Mouse (Mus musculus) liver, embryonic 13.5 days (tissue): ENCODE measurements at regions not wholly inside any gene's neighbourhood (a gene's known extent, or its start where the extent isn't known, plus 50 kb on each side); places are given as distances from the start of the nearest gene placed in this dataset.

Source experiments
- ATAC-seq: fragments of 200-750 bp; cut with Nextera tagmentation; 2 replicates; pipeline ENCODE4 v1.8.0; 2017; ENCODE audit warnings: low read depth, mild to moderate bottlenecking, moderate number of reproducible peaks, moderate library complexity
- DNase-seq: peaks from one replicate; pipeline ENCODE4 v3.0.0; 2022
- H3K27ac ChIP-seq: fragments of 300-500 bp; sonication (generic); 2 replicates; pipeline ENCODE4 v1.5.1; 2015; ENCODE audit warnings: moderate library complexity, mild to moderate bottlenecking, inconsistent platforms
- H3K27me3 ChIP-seq: fragments of 300-500 bp; sonication (generic); 2 replicates; pipeline ENCODE4 v1.6.1; 2015; ENCODE audit warnings: mild to moderate bottlenecking, inconsistent platforms
- H3K36me3 ChIP-seq: fragments of 300-500 bp; sonication (generic); 2 replicates; pipeline ENCODE4 v1.6.1; 2015; ENCODE audit warnings: mild to moderate bottlenecking, inconsistent platforms
- H3K4me1 ChIP-seq: fragments of 300-500 bp; sonication (generic); replicated peaks from 2 replicates; pipeline ENCODE4 v1.6.1; 2015; ENCODE audit warnings: inconsistent platforms
- H3K4me2 ChIP-seq: fragments of 300-500 bp; sonication (generic); 2 replicates; pipeline ENCODE4 v1.6.1; 2015; ENCODE audit warnings: inconsistent platforms, mild to moderate bottlenecking, moderate library complexity
- H3K4me3 ChIP-seq: fragments of 300-500 bp; sonication (generic); replicated peaks from 2 replicates; pipeline ENCODE4 v1.5.1; 2015; ENCODE audit warnings: mild to moderate bottlenecking, inconsistent platforms
- H3K9ac ChIP-seq: fragments of 300-500 bp; sonication (generic); 2 replicates; pipeline ENCODE4 v1.6.1; 2015; ENCODE audit warnings: mild to moderate bottlenecking, inconsistent platforms
- H3K9me3 ChIP-seq: fragments of 300-500 bp; sonication (generic); replicated peaks from 2 replicates; pipeline ENCODE4 v1.6.1; 2016; ENCODE audit warnings: inconsistent platforms
- WGBS: fragments of 180-500 bp; shearing (Covaris S2); methylation state at CpG from one replicate; pipeline ENCODE4 v1.1.7; 2015; ENCODE audit not compliant: insufficient replicate concordance; 5-methylcytosine and 5-hydroxymethylcytosine counted together

DNA sequence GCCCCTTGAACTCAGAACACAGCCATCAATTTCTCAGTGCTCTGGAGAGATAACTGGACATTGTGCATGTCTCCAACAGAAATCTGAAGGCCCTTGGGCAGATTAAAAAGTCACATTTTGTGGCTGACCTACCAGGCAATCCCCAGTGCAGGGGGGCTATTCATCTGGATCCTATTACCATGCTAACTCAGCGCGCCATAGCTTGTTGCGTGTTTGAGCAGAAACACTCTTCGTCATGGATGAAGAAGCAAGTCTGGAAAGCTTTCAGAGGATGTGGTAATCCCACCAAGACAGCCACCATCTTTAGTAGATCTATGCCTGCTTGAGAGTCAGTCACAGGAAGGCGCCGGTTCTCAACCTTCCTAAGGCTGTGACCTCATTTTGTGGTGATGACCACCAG, 243.9 kb downstream of the Sipa1l2 start:
- Histone ChIP-seq H3K4me3 (no peak overlapping the region), H3K4me2 (no peak overlapping the region), H3K27ac (no peak overlapping the region), H3K9ac (no peak overlapping the region), H3K4me1 (no peaks in the 10 kb centered on the region), H3K36me3 (no peaks in the 10 kb centered on the region), H3K27me3 (no peaks in the 10 kb centered on the region), H3K9me3 (no peaks in the 10 kb centered on the region)
- DNase-seq = no peak
- 79% methylated on average over 6 of the region's 6 CpGs for WGBS
- ATAC-seq = no peak

DNA sequence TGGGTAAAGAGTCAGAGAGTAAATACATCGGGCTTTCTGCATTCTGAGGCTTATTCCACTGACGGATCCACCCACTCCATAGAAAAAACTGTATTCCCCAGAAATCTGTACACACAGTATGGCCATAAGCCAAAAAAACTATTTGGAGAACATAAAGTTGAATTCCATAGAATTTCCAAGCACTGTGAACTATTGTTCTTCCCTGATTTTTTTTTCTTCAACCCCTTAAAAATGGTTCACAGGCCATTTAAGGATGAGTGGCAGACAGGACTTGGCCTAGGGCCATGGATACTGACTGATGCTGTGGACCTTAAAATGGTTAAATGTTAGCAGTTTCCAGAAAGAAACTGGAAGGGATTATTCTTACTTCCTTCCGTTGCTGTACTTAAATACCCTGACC, 247.0 kb downstream of the Sipa1l2 start:
- no peaks in the 10 kb centered on the region for H3K27me3 ChIP-seq
- no peak overlapping the region for H3K27ac ChIP-seq
- no peak for DNase-seq
- WGBS = 65% methylated on average over 3 of the region's 3 CpGs
- H3K4me3 ChIP-seq = no peak overlapping the region
- no peak overlapping the region for H3K9ac ChIP-seq
- no peak for ATAC-seq
- no peaks in the 10 kb centered on the region for H3K36me3 ChIP-seq
- no peaks in the 10 kb centered on the region for H3K9me3 ChIP-seq
- H3K4me1 ChIP-seq = no peaks in the 10 kb centered on the region
- H3K4me2 ChIP-seq = no peak overlapping the region

DNA sequence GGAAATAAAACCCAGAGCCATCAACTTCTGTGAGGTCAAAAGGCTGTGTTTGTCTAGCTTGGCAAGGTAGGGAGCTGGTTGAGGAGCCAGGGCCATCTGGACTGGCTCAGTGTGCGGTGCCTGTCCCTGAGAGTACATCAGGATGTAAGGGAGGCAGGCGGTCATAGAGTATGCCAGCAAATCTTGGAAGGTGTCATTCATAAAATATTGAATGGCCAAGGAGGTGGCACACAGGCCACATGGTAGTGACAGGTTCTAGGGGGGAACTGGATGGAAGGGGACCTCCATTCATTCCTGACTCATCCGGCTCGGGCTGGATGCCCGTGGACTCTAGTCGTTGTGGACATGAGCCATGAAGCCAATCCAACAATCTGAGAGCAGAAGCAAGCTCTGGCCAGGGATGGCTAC, 252.0 kb downstream of the Sipa1l2 start:
- Histone ChIP-seq H3K4me1 (no peaks in the 10 kb centered on the region), H3K27me3 (no peaks in the 10 kb centered on the region), H3K4me3 (no peak overlapping the region), H3K4me2 (no peak overlapping the region), H3K27ac (no peak overlapping the region), H3K36me3 (no peaks in the 10 kb centered on the region), H3K9ac (no peak overlapping the region), H3K9me3 (no peaks in the 10 kb centered on the region)
- no peak for ATAC-seq
- WGBS = 79% methylated on average over 6 of the region's 6 CpGs
- no peak for DNase-seq

DNA sequence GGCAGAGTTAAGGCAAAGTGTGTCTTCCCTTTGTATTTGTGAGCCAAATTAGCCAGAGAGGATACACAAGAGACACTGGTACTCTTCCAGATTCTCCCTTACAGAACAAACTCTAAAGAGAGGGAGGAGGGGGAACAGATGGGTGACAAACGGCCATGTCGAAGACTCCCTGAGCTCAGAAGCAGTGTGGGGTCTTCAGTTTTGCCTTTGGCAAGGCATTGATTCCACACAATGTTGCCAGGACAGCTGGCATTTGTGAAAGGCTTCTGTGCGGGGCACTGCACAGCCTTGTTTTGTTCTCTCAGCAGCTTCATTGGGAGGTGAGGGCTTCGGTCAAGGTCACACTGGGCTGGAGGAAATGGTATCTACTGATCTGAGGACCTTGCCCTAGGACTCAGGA, 253.9 kb downstream of the Sipa1l2 start:
- Histone ChIP-seq H3K4me3 (no peak overlapping the region), H3K4me1 (0 out of 2 replicates have a peak, but pooled peaks cover 3% of the 10 kb centered on the region), H3K9me3 (no peaks in the 10 kb centered on the region), H3K27ac (no peak overlapping the region), H3K4me2 (no peak overlapping the region), H3K36me3 (no peaks in the 10 kb centered on the region), H3K27me3 (no peaks in the 10 kb centered on the region), H3K9ac (no peak overlapping the region)
- no peak for DNase-seq
- ATAC-seq = no peak
- 63% methylated on average over 4 of the region's 4 CpGs for WGBS

DNA sequence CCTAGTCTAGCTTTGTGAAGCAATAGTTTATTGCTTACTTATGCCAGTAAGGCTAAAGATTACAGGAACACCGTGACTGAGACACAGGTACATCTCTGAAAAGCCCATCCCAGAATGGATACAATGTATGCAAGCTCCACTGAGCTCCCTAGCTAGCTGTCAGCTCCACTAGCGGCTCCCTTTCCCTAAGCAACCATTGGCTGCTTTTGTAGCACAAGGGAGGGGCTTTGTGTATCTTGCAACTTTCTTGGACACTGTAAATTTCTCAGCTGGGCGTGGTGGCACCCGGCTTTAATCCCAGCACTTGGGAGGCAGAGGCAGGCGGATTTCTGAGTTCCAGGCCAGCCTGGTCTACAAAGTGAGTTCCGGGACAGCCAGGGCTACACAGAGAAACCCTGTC, 254.6 kb downstream of the Sipa1l2 start:
- H3K27ac ChIP-seq = no peak overlapping the region

DNA sequence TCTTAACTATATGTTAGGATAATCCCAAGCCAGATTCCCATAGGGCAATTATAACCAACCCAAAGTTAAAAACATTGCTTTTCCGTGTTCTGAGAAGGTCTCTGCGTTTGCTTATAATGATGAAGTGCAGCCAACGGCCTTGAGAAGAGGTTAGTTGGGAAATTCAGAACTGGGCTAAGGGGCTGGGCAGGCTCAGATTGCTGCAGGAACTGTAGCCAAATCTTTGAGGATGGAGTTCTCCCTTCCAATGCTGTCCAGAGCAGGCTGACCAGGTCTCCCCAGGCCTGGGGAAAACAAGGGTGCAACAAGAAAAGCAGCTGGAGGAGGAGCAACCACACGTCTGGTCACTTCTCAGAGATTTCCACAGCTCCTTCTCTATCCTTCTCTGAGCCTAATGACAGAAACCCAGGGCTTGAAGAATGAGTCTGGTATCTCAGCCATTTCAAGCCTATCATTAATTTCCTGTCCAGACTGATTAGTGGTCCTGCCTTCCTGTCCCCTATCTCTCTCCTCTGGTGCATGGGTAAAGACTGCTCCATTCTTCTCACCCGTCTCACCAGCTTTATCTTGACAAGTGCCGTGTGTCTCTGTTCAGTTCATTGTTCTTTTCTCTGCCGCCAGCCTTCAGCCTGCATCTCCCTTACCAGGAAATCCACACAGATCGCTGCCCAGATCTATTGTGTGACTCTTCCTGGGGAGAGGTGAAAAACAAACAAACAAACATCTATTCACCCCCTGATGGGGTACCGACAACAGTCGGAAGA, 255.2 kb downstream of the Sipa1l2 start:
- ATAC-seq (no peak), DNase-seq (no peak)
- H3K9ac ChIP-seq = no peak overlapping the region
- H3K27ac ChIP-seq = no peak overlapping the region
- 23% methylated on average over 10 of the region's 10 CpGs for WGBS
- no peak overlapping the region for H3K4me2 ChIP-seq
- no peaks in the 10 kb centered on the region for H3K27me3 ChIP-seq
- no peak overlapping the region for H3K4me3 ChIP-seq
- H3K9me3 ChIP-seq = no peaks in the 10 kb centered on the region
- no peaks in the 10 kb centered on the region for H3K36me3 ChIP-seq
- 0 out of 2 replicates have a peak, but pooled peaks cover 3% of the 10 kb centered on the region for H3K4me1 ChIP-seq

More for the DNA sequence above, 254.6 kb downstream of the Sipa1l2 start:
- Histone ChIP-seq H3K4me1 (0 out of 2 replicates have a peak, but pooled peaks cover 3% of the 10 kb centered on the region), H3K4me2 (no peak overlapping the region), H3K27me3 (no peaks in the 10 kb centered on the region), H3K9me3 (no peaks in the 10 kb centered on the region), H3K36me3 (no peaks in the 10 kb centered on the region), H3K9ac (no peak overlapping the region), H3K4me3 (no peak overlapping the region)
- no peak for ATAC-seq
- DNase-seq = no peak
- 42% methylated on average over 6 of the region's 6 CpGs for WGBS

DNA sequence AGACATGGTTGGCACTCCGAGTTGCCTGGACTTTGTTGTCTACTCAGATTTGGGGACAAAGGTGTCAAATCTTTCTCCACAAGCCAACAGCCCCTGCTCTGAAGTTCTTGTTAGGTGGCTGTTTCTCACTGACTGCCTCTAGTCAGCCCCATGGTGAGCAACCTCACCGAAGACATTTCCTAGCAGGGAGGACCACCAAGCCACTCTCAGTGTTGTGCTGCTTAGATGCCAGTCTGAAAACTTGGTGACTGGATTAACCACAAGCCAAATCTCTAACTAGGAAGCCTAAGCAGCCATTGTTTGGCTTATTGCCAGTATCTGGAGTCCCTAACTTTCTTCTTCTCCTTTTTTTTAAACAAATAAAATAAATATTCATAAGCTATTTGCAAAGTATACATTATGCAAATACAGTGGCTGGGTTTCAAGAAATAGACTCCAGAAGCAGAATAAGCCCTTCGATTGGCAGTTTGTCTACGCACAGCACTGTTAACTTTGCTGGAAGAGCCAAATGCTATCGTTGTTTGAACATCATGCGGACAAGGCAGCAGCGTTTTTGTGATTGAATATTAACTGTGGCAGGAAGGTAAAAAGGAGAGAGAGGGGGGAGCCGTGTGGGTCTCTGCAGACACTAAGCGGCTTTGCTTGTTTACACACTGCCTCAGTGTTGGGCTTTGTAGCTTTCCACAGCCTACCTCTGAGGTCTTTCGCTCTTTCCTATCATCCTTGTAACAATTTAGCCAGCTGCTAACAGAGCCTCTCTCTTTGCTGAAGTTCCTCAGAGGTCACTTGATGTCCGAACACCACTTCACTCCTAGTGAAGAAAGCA, 257.4 kb downstream of the Disc1 start:
- no peak overlapping the region for H3K27ac ChIP-seq
- ATAC-seq (no peak), DNase-seq (no peak)
- 0 out of 2 replicates have a peak, but pooled peaks cover 3% of the 10 kb centered on the region for H3K4me1 ChIP-seq
- no peaks in the 10 kb centered on the region for H3K27me3 ChIP-seq
- 61% methylated on average over 11 of the region's 11 CpGs for WGBS
- H3K36me3 ChIP-seq = no peaks in the 10 kb centered on the region
- H3K9me3 ChIP-seq = no peaks in the 10 kb centered on the region
- H3K9ac ChIP-seq = no peak overlapping the region
- H3K4me2 ChIP-seq = no peak overlapping the region
- no peak overlapping the region for H3K4me3 ChIP-seq
